Mouse (Mus musculus) CH12.LX (cell line): ENCODE measurements around the gene Phospho1. TPM values are rescaled to one million over a fixed set of nuclear protein-coding genes. Genes with fewer than 3 reads are reported as not detected.

Source experiments
- DNase-seq: peaks from one replicate; pipeline ENCODE4 v3.0.0-alpha.2; 2013; ENCODE audit errors: extremely low read depth
- H3K27ac ChIP-seq: 2 replicates; pipeline ENCODE4 v1.5.1; 2012; ENCODE audit warnings: low read depth, mild to moderate bottlenecking, control low read depth, moderate library complexity; ENCODE audit not compliant: insufficient read depth
- H3K27me3 ChIP-seq: replicated peaks from 2 replicates; pipeline ENCODE3; 2012; ENCODE audit warnings: inconsistent platforms
- H3K36me3 ChIP-seq, 2 experiments: replicated peaks in 1 of 2; 2 replicates each; pipeline versions ENCODE3 to v1.6.1; 2012; ENCODE audit warnings: inconsistent platforms in 1 of 2, low read length in 1 of 2, mild to moderate bottlenecking in 1 of 2, mixed read lengths in 1 of 2, moderate library complexity in 1 of 2; ENCODE audit not compliant: control insufficient read depth in 1 of 2, insufficient read depth in 1 of 2
- H3K4me1 ChIP-seq, 2 experiments: 2 replicates each; pipeline ENCODE4 v1.6.1; 2012; ENCODE audit warnings: inconsistent platforms in 1 of 2, moderate library complexity in 1 of 2; ENCODE audit not compliant: insufficient read depth in 2 of 2, control insufficient read depth in 1 of 2
- H3K4me2 ChIP-seq: 2 replicates; pipeline ENCODE4 v1.6.1; 2012; ENCODE audit warnings: low read depth, mild to moderate bottlenecking, control low read depth; ENCODE audit not compliant: poor library complexity, insufficient read depth, severe bottlenecking
- H3K4me3 ChIP-seq, 3 experiments: fragments of 150-350 bp in 1 of 3; sonication (generic) in 1 of 3; replicated peaks in 1 of 3; 2 replicates each; pipeline versions ENCODE3 to v1.5.1; 2011 to 2012; ENCODE audit warnings: low read depth in 2 of 3, low read length in 2 of 3, mild to moderate bottlenecking in 2 of 3, moderate library complexity in 2 of 3, control low read depth in 1 of 3, improper control_type of control experiment in 1 of 3, inconsistent platforms in 1 of 3, mixed read lengths in 1 of 3; ENCODE audit not compliant: poor library complexity in 1 of 3
- H3K79me2 ChIP-seq: replicated peaks from 2 replicates; pipeline ENCODE4 v1.6.1; 2012; ENCODE audit warnings: mild to moderate bottlenecking, moderate library complexity; ENCODE audit not compliant: control insufficient read depth, poor library complexity, insufficient read depth, severe bottlenecking; ENCODE audit errors: extremely low read depth
- H3K9ac ChIP-seq: 2 replicates; pipeline ENCODE4 v1.6.1; 2012; ENCODE audit warnings: low read depth, mild to moderate bottlenecking, control low read depth, moderate library complexity; ENCODE audit not compliant: insufficient read depth
- H3K9me3 ChIP-seq: replicated peaks from 2 replicates; pipeline ENCODE3; 2012; ENCODE audit warnings: low read length, inconsistent platforms, mixed read lengths
- BHLHE40 ChIP-seq: IDR thresholded peaks from 2 replicates; pipeline ENCODE4 v1.6.1; 2011; ENCODE audit warnings: mild to moderate bottlenecking, low read depth, low read length, improper control_type of control experiment
- CHD2 ChIP-seq: IDR thresholded peaks from 2 replicates; pipeline ENCODE4 v1.6.1; 2011; ENCODE audit warnings: low read length, improper control_type of control experiment
- CTCF ChIP-seq, 2 experiments: IDR thresholded peaks in 1 of 2; conservative IDR thresholded peaks in 1 of 2; 2 replicates each; pipeline ENCODE4 v1.5.1; 2011 to 2012; ENCODE audit warnings: low read depth in 2 of 2, low read length in 2 of 2, improper control_type of control experiment in 1 of 2, inconsistent platforms in 1 of 2, mild to moderate bottlenecking in 1 of 2, moderate library complexity in 1 of 2
- E2F4 ChIP-seq: IDR thresholded peaks from 2 replicates; pipeline ENCODE4 v1.6.1; 2011; ENCODE audit warnings: low read depth, low read length, improper control_type of control experiment; ENCODE audit not compliant: insufficient replicate concordance
- ELF1 ChIP-seq: IDR thresholded peaks from 2 replicates; pipeline ENCODE4 v1.6.1; 2014; ENCODE audit warnings: low read depth, mild to moderate bottlenecking, inconsistent platforms, low read length, improper control_type of control experiment
- EP300 ChIP-seq: IDR thresholded peaks from 2 replicates; pipeline ENCODE4 v1.6.1; 2011; ENCODE audit warnings: low read length, improper control_type of control experiment
- ETS1 ChIP-seq: conservative IDR thresholded peaks from 2 replicates; pipeline ENCODE4 v1.6.1; 2012; ENCODE audit warnings: low read depth, mild to moderate bottlenecking, inconsistent platforms, low read length, improper control_type of control experiment, moderate library complexity
- GABPA ChIP-seq: IDR thresholded peaks from 2 replicates; pipeline ENCODE4 v1.6.1; 2012; ENCODE audit warnings: low read depth, low read length, improper control_type of control experiment, inconsistent platforms; ENCODE audit not compliant: insufficient replicate concordance
- HCFC1 ChIP-seq: IDR thresholded peaks from 2 replicates; pipeline ENCODE4 v1.6.1; 2012; ENCODE audit warnings: low read depth, mild to moderate bottlenecking, inconsistent platforms, low read length, improper control_type of control experiment
- IRF4 ChIP-seq: IDR thresholded peaks from 2 replicates; pipeline ENCODE4 v1.6.1; 2014; ENCODE audit warnings: low read depth, mild to moderate bottlenecking, inconsistent platforms, low read length, improper control_type of control experiment
- JUN ChIP-seq: IDR thresholded peaks from 2 replicates; pipeline ENCODE4 v1.6.1; 2011; ENCODE audit warnings: low read depth, mild to moderate bottlenecking, low read length, improper control_type of control experiment, moderate library complexity; ENCODE audit not compliant: insufficient read depth
- MAFK ChIP-seq: IDR thresholded peaks from 2 replicates; pipeline ENCODE4 v1.6.1; 2011; ENCODE audit warnings: low read length, improper control_type of control experiment; ENCODE audit not compliant: insufficient replicate concordance
- MAX ChIP-seq: IDR thresholded peaks from 2 replicates; pipeline ENCODE4 v1.6.1; 2011; ENCODE audit warnings: low read length, improper control_type of control experiment
- MAZ ChIP-seq: IDR thresholded peaks from 2 replicates; pipeline ENCODE4 v1.6.1; 2012; ENCODE audit warnings: low read depth, mild to moderate bottlenecking, inconsistent platforms, low read length, improper control_type of control experiment, moderate library complexity
- MEF2A ChIP-seq: IDR thresholded peaks from 2 replicates; pipeline ENCODE4 v1.6.1; 2014; ENCODE audit warnings: low read depth, mild to moderate bottlenecking, inconsistent platforms, low read length, improper control_type of control experiment, borderline replicate concordance
- MXI1 ChIP-seq: IDR thresholded peaks from 2 replicates; pipeline ENCODE4 v1.6.1; 2011; ENCODE audit warnings: mild to moderate bottlenecking, low read depth, low read length, improper control_type of control experiment
- MYC ChIP-seq: IDR thresholded peaks from 2 replicates; pipeline ENCODE4 v1.6.1; 2011; ENCODE audit warnings: low read depth, mild to moderate bottlenecking, improper control_type of control experiment, low read length
- NELFE ChIP-seq: IDR thresholded peaks from 2 replicates; pipeline ENCODE4 v1.6.1; 2011; ENCODE audit warnings: low read depth, low read length, improper control_type of control experiment
- POLR2A ChIP-seq: IDR thresholded peaks from 2 replicates; pipeline ENCODE4 v1.6.1; 2011; ENCODE audit warnings: low read depth, mild to moderate bottlenecking, improper control_type of control experiment, low read length
- POLR2AphosphoS2 ChIP-seq: IDR thresholded peaks from 2 replicates; pipeline ENCODE4 v1.6.1; 2011; ENCODE audit warnings: low read depth, low read length, improper control_type of control experiment
- RAD21 ChIP-seq: IDR thresholded peaks from 2 replicates; pipeline ENCODE4 v1.6.1; 2011; ENCODE audit warnings: low read depth, mild to moderate bottlenecking, low read length, improper control_type of control experiment, moderate library complexity
- RCOR1 ChIP-seq: conservative IDR thresholded peaks from 2 replicates; pipeline ENCODE4 v1.6.1; 2012; ENCODE audit warnings: low read depth, mild to moderate bottlenecking, inconsistent platforms, low read length, improper control_type of control experiment
- SIN3A ChIP-seq: IDR thresholded peaks from 2 replicates; pipeline ENCODE4 v1.6.1; 2012; ENCODE audit warnings: low read length, improper control_type of control experiment, inconsistent platforms
- SMC3 ChIP-seq: IDR thresholded peaks from 2 replicates; pipeline ENCODE4 v1.6.1; 2011; ENCODE audit warnings: low read depth, low read length, improper control_type of control experiment
- TBP ChIP-seq: conservative IDR thresholded peaks from 2 replicates; pipeline ENCODE4 v1.6.1; 2011; ENCODE audit warnings: low read depth, low read length, improper control_type of control experiment
- TCF12 ChIP-seq: IDR thresholded peaks from 2 replicates; pipeline ENCODE4 v1.6.1; 2014; ENCODE audit warnings: low read depth, mild to moderate bottlenecking, inconsistent platforms, low read length, improper control_type of control experiment
- USF1 ChIP-seq: IDR thresholded peaks from 2 replicates; pipeline ENCODE4 v1.6.1; 2014; ENCODE audit warnings: low read depth, mild to moderate bottlenecking, inconsistent platforms, low read length, improper control_type of control experiment
- USF2 ChIP-seq: conservative IDR thresholded peaks from 2 replicates; pipeline ENCODE4 v1.6.1; 2011; ENCODE audit warnings: low read depth, low read length, improper control_type of control experiment
- ZC3H11A ChIP-seq: IDR thresholded peaks from 2 replicates; pipeline ENCODE4 v1.6.1; 2012; ENCODE audit warnings: low read depth, mild to moderate bottlenecking, inconsistent platforms, low read length, improper control_type of control experiment
- ZKSCAN1 ChIP-seq: IDR thresholded peaks from 2 replicates; pipeline ENCODE4 v1.6.1; 2012; ENCODE audit warnings: low read depth, inconsistent platforms, low read length, improper control_type of control experiment, borderline replicate concordance
- ZMIZ1 ChIP-seq: IDR thresholded peaks from 2 replicates; pipeline ENCODE4 v1.6.1; 2012; ENCODE audit warnings: low read depth, mild to moderate bottlenecking, inconsistent platforms, low read length, improper control_type of control experiment
- dilution Hi-C: fragments of 300-500 bp; cut with MboI; formaldehyde crosslinking; loops from 2 replicates; pipeline ENCODE4 v1.14.3; 2020; ENCODE audit warnings: low sequenced_read_pairs; ENCODE audit not compliant: extremely low pct_unique_long_range_greater_than_20kb, extremely low pct_ligation_motif_present
- in situ Hi-C: fragments of 300-500 bp; cut with MboI; formaldehyde crosslinking; loops from 3 replicates; pipeline ENCODE4 v1.14.3; 2019; ENCODE audit warnings: low sequenced_read_pairs, low pct_ligation_motif_present, low pct_unique_long_range_greater_than_20kb, mixed read lengths
- polyA plus RNA-seq: library from polyadenylated mRNA; unstranded; fragments of >175 nt; gene quantifications from 2 replicates; pipeline ENCODE4 v1.2.1, GENCODE M21; 2012; ENCODE audit warnings: low read depth; ENCODE audit not compliant: insufficient read length
- total RNA-seq, 2 experiments: library from RNA; depleted of rRNA; stranded (reverse); fragments of 300-350 nt in 1 of 2; fragments of >200 nt in 1 of 2; gene quantifications; 2 replicates each; pipeline ENCODE4 v1.2.3; 2012 to 2014

Phospho1 gene
- total and polyA plus RNA-seq, 3 experiments, result 0.97 to 1.3 TPM; not detected in 1

- TF ChIP-seq MXI1 (no peak), USF2 (no peak), ZKSCAN1 (no peak), SMC3 (peak; percentile 39), NELFE (no peak), MAFK (peak; percentile 81), MAZ (no peak; the same call in 1 of the 2 replicates)
- TF ChIP-seq, all 38 proteins: peak for 14
Observed at GRCm38 (mm10) chr11:95833631-95834142, 9.4 kb downstream of the Phospho1 start (continued).

GRCm38 (mm10) chr11:95834143-95834667, 9.9 kb downstream of the Phospho1 start:
- peak overlapping the region; percentile 97 for H3K27ac ChIP-seq
- dilution Hi-C loops, result no loop called here
- peak; percentile 35; the same call in 1 of the 2 replicates for TF ChIP-seq JUN
- peak; percentile 96 for TF ChIP-seq CHD2
- TF ChIP-seq POLR2AphosphoS2, result no peak; the same call in 1 of the 2 replicates
- TF ChIP-seq ETS1, result peak; percentile 78
- no peak; a peak in 1 of 4 replicates for TF ChIP-seq CTCF (conservative IDR thresholded peaks at IDR 0.05 in 1 of 2, IDR thresholded peaks at IDR 0.05 in 1 of 2; ENCODE audit: low read depth in 2 of 2, low read length in 2 of 2)
- TF ChIP-seq MEF2A, result peak; percentile 51; the same call in 1 of the 2 replicates
- peak; percentile 89 for TF ChIP-seq IRF4
- TF ChIP-seq POLR2A, result no peak; the same call in 1 of the 2 replicates
- peak; percentile 53; the same call in 1 of the 2 replicates for TF ChIP-seq ELF1
- TF ChIP-seq GABPA, result no peak
- TF ChIP-seq EP300, result peak; percentile 79
- peak; percentile 50; the same call in 1 of the 2 replicates for TF ChIP-seq MXI1
- peak; percentile 74; the same call in 1 of the 2 replicates for TF ChIP-seq MAFK
- peak; percentile 3 for TF ChIP-seq RAD21
- TF ChIP-seq USF1, result no peak
- TF ChIP-seq HCFC1, result peak; percentile 29; the same call in 1 of the 2 replicates
- TF ChIP-seq ZC3H11A, result no peak
- TF ChIP-seq RCOR1, result no peak; the same call in 1 of the 2 replicates
- TF ChIP-seq MYC, result peak; percentile 68
- 0 out of 2 replicates have a peak, but pooled peaks have one; percentile 4 for TF ChIP-seq TBP
- no peak for TF ChIP-seq E2F4
- peak; percentile 77 for TF ChIP-seq BHLHE40
- peak; percentile 28; the same call in 1 of the 2 replicates for TF ChIP-seq SIN3A
- peak; percentile 48 for TF ChIP-seq TCF12
- TF ChIP-seq ZKSCAN1, result no peak
- TF ChIP-seq MAZ, result peak; percentile 80
- peak; percentile 12; the same call in 1 of the 2 replicates for TF ChIP-seq SMC3
- peak; percentile 29; the same call in 1 of the 2 replicates for TF ChIP-seq MAX
- peak; percentile 77; the same call in 1 of the 2 replicates for TF ChIP-seq ZMIZ1
- no peak for TF ChIP-seq USF2
- TF ChIP-seq, all 38 proteins: peak for 20
- Histone ChIP-seq H3K27me3 (no peaks in the 10 kb centered on the region), H3K4me1 (peaks cover 47 to 77% of the 10 kb centered on the region in 2 experiments), H3K36me3 (peaks cover 50 to 70% of the 10 kb centered on the region in 2 experiments), H3K9me3 (peaks cover 13% of the 10 kb centered on the region), H3K4me2 (peak overlapping the region; percentile 90), H3K9ac (peak overlapping the region; percentile 30; the same call in 1 of the 2 replicates), H3K79me2 (peaks cover 17% of the 10 kb centered on the region), H3K4me3 (peak overlapping the region in 2 of 3 experiments; percentile 18 to 49)
- in situ Hi-C loops, result loop anchor here (5.0 kb wide), 1 partner anchor 33 kb away; no protein-coding TSS in a partner anchor
- peak; percentile 92 for DNase-seq
